Mouse (Mus musculus) embryonic fibroblast, embryonic 13.5 days (primary cell): Measurements from ENCODE around the gene Upp2.

Experiments used
- CTCF ChIP-seq: IDR thresholded peaks from 2 replicates; pipeline ENCODE4 v1.5.1; 2011; ENCODE audit warnings: mild to moderate bottlenecking, control low read depth, low read length, moderate library complexity, borderline replicate concordance; ENCODE audit not compliant: insufficient read depth
- POLR2A ChIP-seq: IDR thresholded peaks from 2 replicates; pipeline ENCODE4 v1.6.1; 2011; ENCODE audit warnings: low read depth, mild to moderate bottlenecking, control low read depth, low read length, moderate library complexity

- TF ChIP-seq CTCF (no peak), POLR2A (no peak)
These were observed 31.9 kb upstream of the Upp2 start for GRCm38 (mm10) chr2:58535233-58535632.
